Mouse (Mus musculus): ENCODE results near the gene E130114P18Rik. TPM values are rescaled to one million over a fixed set of nuclear protein-coding genes. Genes with fewer than 3 reads are reported as not detected.

E130114P18Rik gene
- polyA plus RNA-seq, 1 experiment, result not detected

- Histone ChIP-seq H3K79me3 (ENCODE audit: low read depth) (no peaks in the 10 kb centered on the region), H3K27me3 (ENCODE audit: control insufficient read depth, insufficient read depth, insufficient read length) (no peaks in the 10 kb centered on the region), H3ac (ENCODE audit: control insufficient read depth, insufficient read length, low read depth) (no peak overlapping the region), H3K79me2 (ENCODE audit: control insufficient read depth, insufficient read depth) (no peaks in the 10 kb centered on the region), H3K36me3 (ENCODE audit: control insufficient read depth, insufficient read depth) (no peaks in the 10 kb centered on the region), H3K4me3 (ENCODE audit: insufficient read depth, poor library complexity, severe bottlenecking) (no peak overlapping the region)
- no peak for TF ChIP-seq CEBPB (IDR thresholded peaks at IDR 0.05; ENCODE audit: low read depth)
- TF ChIP-seq USF1 (IDR thresholded peaks at IDR 0.05; ENCODE audit: low read depth), result no peak
- TF ChIP-seq FOSL1 (IDR thresholded peaks at IDR 0.05; ENCODE audit: insufficient read depth, low read length, poor library complexity, severe bottlenecking), result no peak
- TF ChIP-seq CTCF (IDR thresholded peaks at IDR 0.05; ENCODE audit: control insufficient read depth, insufficient read depth, insufficient read length), result no peak
- TF ChIP-seq MAX (IDR thresholded peaks at IDR 0.05), result no peak
- TF ChIP-seq MYOG (IDR thresholded peaks at IDR 0.05; ENCODE audit: control insufficient read depth, extremely low read depth, insufficient read length), result no peak
- TF ChIP-seq MYOD1 (IDR thresholded peaks at IDR 0.05; ENCODE audit: control insufficient read depth, insufficient read length, low read depth), result no peak
Measured at GRCm38 (mm10) chr4:97809582-97810295, 31.9 kb upstream of the E130114P18Rik start.

DNA sequence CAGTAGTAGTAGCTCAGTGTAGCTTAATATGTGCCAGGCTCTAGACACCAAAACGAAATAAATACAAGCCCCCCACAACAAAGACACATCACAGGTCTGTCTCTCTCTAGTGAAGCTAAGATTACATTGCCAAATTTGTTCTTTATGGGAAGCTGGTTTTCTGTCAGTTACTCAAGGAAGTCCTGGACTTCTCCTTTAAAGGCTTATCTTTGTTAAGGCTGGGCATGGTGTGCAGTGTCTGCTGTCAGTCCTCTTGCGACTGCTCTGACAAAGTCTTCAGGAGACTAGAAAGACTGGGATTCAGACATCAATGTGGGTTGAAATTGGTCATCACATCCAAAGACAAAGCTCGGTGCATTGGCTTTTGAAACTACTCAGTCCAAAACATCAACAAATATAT, 31.0 kb upstream of the E130114P18Rik start:
- Histone ChIP-seq H3K4me3 (ENCODE audit: insufficient read depth, poor library complexity, severe bottlenecking) (no peak overlapping the region), H3K36me3 (ENCODE audit: control insufficient read depth, insufficient read depth) (no peaks in the 10 kb centered on the region), H3K79me3 (ENCODE audit: low read depth) (no peaks in the 10 kb centered on the region), H3K27me3 (ENCODE audit: control insufficient read depth, insufficient read depth, insufficient read length) (no peaks in the 10 kb centered on the region), H3K79me2 (ENCODE audit: control insufficient read depth, insufficient read depth) (no peaks in the 10 kb centered on the region), H3ac (ENCODE audit: control insufficient read depth, insufficient read length, low read depth) (no peak overlapping the region)
- no peak for TF ChIP-seq CEBPB (IDR thresholded peaks at IDR 0.05; ENCODE audit: low read depth)
- no peak for TF ChIP-seq MYOG (IDR thresholded peaks at IDR 0.05; ENCODE audit: control insufficient read depth, extremely low read depth, insufficient read length)
- no peak for TF ChIP-seq MAX (IDR thresholded peaks at IDR 0.05)
- TF ChIP-seq FOSL1 (IDR thresholded peaks at IDR 0.05; ENCODE audit: insufficient read depth, low read length, poor library complexity, severe bottlenecking), result no peak
- no peak for TF ChIP-seq CTCF (IDR thresholded peaks at IDR 0.05; ENCODE audit: control insufficient read depth, insufficient read depth, insufficient read length)
- no peak for TF ChIP-seq USF1 (IDR thresholded peaks at IDR 0.05; ENCODE audit: low read depth)
- no peak for TF ChIP-seq MYOD1 (IDR thresholded peaks at IDR 0.05; ENCODE audit: control insufficient read depth, insufficient read length, low read depth)

DNA sequence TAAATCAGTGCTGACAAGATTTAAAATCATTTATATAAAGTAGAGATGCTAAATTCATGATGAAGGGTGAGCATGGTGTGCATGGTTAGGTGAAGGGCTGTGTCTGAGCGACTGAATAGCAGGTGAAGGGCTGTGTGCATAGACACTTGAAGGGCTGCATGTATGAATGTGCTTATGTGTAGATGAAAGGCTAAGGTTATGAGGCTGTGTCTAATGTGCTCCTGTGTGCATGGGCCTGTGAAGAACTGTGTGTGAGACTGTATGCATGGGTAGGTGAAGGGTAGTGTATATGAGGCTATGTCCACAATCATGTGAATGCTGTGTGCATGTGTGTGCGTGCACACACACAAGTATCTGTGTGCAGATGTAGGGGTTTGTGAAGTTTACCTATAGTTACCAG, 29.0 kb upstream of the E130114P18Rik start:
- H3ac ChIP-seq (ENCODE audit: control insufficient read depth, insufficient read length, low read depth), result no peak overlapping the region
- H3K27me3 ChIP-seq (ENCODE audit: control insufficient read depth, insufficient read depth, insufficient read length), result no peaks in the 10 kb centered on the region
- H3K36me3 ChIP-seq (ENCODE audit: control insufficient read depth, insufficient read depth), result no peaks in the 10 kb centered on the region
- TF ChIP-seq FOSL1 (IDR thresholded peaks at IDR 0.05; ENCODE audit: insufficient read depth, low read length, poor library complexity, severe bottlenecking) (no peak), MYOD1 (IDR thresholded peaks at IDR 0.05; ENCODE audit: control insufficient read depth, insufficient read length, low read depth) (no peak), USF1 (IDR thresholded peaks at IDR 0.05; ENCODE audit: low read depth) (no peak), MAX (IDR thresholded peaks at IDR 0.05) (no peak), CEBPB (IDR thresholded peaks at IDR 0.05; ENCODE audit: low read depth) (no peak), CTCF (IDR thresholded peaks at IDR 0.05; ENCODE audit: control insufficient read depth, insufficient read depth, insufficient read length) (no peak), MYOG (IDR thresholded peaks at IDR 0.05; ENCODE audit: control insufficient read depth, extremely low read depth, insufficient read length) (no peak)
- no peaks in the 10 kb centered on the region for H3K79me3 ChIP-seq (ENCODE audit: low read depth)
- H3K4me3 ChIP-seq (ENCODE audit: insufficient read depth, poor library complexity, severe bottlenecking), result no peak overlapping the region
- no peaks in the 10 kb centered on the region for H3K79me2 ChIP-seq (ENCODE audit: control insufficient read depth, insufficient read depth)

DNA sequence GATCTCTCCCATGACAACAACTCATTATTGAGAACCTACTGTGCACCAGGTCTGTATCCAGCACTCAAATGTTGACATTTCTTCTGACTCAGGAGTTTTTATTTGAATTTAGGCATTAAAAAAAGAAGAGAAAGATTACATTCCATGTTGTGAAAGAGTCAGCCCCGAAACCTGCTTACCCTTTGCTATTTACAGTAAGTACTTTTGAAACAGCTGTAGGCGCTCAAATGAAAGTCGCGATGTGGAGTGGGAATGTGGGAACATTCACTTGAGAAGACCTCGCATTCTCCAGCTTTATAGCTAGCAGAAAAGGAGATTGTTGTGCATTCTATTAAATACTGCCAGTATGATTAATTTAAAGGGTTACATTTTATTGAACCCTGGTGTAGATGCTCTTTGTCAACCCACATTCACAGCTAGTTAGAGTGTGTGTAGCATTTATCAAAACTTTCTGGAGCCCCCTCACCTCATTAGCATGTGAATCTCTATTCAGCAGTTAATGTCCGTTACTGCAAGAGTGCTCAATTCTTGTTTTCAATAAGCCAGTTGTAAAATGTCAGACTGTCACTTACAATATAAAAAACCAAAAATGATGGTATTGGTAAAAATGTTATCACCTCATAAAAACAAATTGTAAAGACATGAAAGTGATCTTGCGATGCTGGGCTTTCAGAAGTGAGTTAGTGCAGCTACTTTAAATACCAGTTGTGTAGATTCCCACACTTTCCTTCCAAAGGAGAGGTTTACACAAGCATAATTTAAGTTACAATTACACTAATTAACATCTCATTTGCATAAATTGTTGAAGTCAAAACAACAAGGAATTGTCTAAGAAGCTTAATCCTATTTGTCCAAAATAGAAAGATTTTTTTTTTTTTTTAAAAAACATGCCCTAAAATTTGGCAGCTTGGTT, 28.3 kb upstream of the E130114P18Rik start:
- no peaks in the 10 kb centered on the region for H3K36me3 ChIP-seq (ENCODE audit: control insufficient read depth, insufficient read depth)
- H3K4me3 ChIP-seq (ENCODE audit: insufficient read depth, poor library complexity, severe bottlenecking), result no peak overlapping the region
- TF ChIP-seq MYOG (IDR thresholded peaks at IDR 0.05; ENCODE audit: control insufficient read depth, extremely low read depth, insufficient read length) (no peak), CTCF (IDR thresholded peaks at IDR 0.05; ENCODE audit: control insufficient read depth, insufficient read depth, insufficient read length) (no peak), MAX (IDR thresholded peaks at IDR 0.05) (no peak), CEBPB (IDR thresholded peaks at IDR 0.05; ENCODE audit: low read depth) (no peak), USF1 (IDR thresholded peaks at IDR 0.05; ENCODE audit: low read depth) (no peak), MYOD1 (IDR thresholded peaks at IDR 0.05; ENCODE audit: control insufficient read depth, insufficient read length, low read depth) (no peak), FOSL1 (IDR thresholded peaks at IDR 0.05; ENCODE audit: insufficient read depth, low read length, poor library complexity, severe bottlenecking) (no peak)
- no peaks in the 10 kb centered on the region for H3K79me3 ChIP-seq (ENCODE audit: low read depth)
- no peaks in the 10 kb centered on the region for H3K79me2 ChIP-seq (ENCODE audit: control insufficient read depth, insufficient read depth)
- no peaks in the 10 kb centered on the region for H3K27me3 ChIP-seq (ENCODE audit: control insufficient read depth, insufficient read depth, insufficient read length)
- H3ac ChIP-seq (ENCODE audit: control insufficient read depth, insufficient read length, low read depth), result no peak overlapping the region

- no peak overlapping the region for H3ac ChIP-seq (ENCODE audit: control insufficient read depth, insufficient read length, low read depth)
- H3K79me2 ChIP-seq (ENCODE audit: control insufficient read depth, insufficient read depth), result no peaks in the 10 kb centered on the region
- H3K4me3 ChIP-seq (ENCODE audit: insufficient read depth, poor library complexity, severe bottlenecking), result no peak overlapping the region
- TF ChIP-seq FOSL1 (IDR thresholded peaks at IDR 0.05; ENCODE audit: insufficient read depth, low read length, poor library complexity, severe bottlenecking) (no peak), MYOG (IDR thresholded peaks at IDR 0.05; ENCODE audit: control insufficient read depth, extremely low read depth, insufficient read length) (no peak), CEBPB (IDR thresholded peaks at IDR 0.05; ENCODE audit: low read depth) (no peak), USF1 (IDR thresholded peaks at IDR 0.05; ENCODE audit: low read depth) (no peak), MAX (IDR thresholded peaks at IDR 0.05) (no peak), MYOD1 (IDR thresholded peaks at IDR 0.05; ENCODE audit: control insufficient read depth, insufficient read length, low read depth) (no peak)
- H3K36me3 ChIP-seq (ENCODE audit: control insufficient read depth, insufficient read depth), result no peaks in the 10 kb centered on the region
- H3K27me3 ChIP-seq (ENCODE audit: control insufficient read depth, insufficient read depth, insufficient read length), result no peaks in the 10 kb centered on the region
- H3K79me3 ChIP-seq (ENCODE audit: low read depth), result no peaks in the 10 kb centered on the region
Measured at GRCm38 (mm10) chr4:97805255-97805654, 27.4 kb upstream of the E130114P18Rik start.

Measured in C2C12 (cell line).